Mouse (Mus musculus) T-helper 1 cell (primary cell): ENCODE data around the gene Lbhd1.

ENCODE experiments used
- in situ Hi-C: fragments of 300-600 bp; cut with MboI, MseI; formaldehyde crosslinking; loops from one replicate; pipeline ENCODE4 v1.15.1; 2025; ENCODE audit warnings: high pct_unique_total_duplicates

The Lbhd1 gene

DNA sequence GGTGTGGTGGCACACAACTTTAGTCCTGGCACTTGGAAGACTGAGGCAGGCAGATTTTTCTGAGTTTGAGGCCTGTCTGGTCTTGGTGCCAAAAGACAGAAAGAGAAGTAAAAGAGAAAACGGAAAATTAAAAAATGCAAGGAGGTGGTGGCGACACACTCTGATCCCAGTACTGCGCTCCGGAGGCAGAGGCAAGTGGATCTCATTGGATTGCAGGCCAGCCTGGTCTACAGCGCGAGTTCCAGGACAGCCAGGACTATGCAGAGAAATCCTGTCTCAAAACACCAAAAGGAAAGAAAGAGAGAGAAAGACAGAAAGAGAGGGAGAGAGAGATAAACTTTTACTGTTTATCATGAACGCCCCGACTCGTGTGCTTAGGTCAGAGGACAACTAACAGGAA is 12.7 kb upstream of the Lbhd1 start:
- in situ Hi-C loops, result loop anchor here (5.0 to 25.0 kb wide), 3 partner anchors 34 to 591 kb away; partner anchors contain the start of genes Bscl2 and Gng3

DNA sequence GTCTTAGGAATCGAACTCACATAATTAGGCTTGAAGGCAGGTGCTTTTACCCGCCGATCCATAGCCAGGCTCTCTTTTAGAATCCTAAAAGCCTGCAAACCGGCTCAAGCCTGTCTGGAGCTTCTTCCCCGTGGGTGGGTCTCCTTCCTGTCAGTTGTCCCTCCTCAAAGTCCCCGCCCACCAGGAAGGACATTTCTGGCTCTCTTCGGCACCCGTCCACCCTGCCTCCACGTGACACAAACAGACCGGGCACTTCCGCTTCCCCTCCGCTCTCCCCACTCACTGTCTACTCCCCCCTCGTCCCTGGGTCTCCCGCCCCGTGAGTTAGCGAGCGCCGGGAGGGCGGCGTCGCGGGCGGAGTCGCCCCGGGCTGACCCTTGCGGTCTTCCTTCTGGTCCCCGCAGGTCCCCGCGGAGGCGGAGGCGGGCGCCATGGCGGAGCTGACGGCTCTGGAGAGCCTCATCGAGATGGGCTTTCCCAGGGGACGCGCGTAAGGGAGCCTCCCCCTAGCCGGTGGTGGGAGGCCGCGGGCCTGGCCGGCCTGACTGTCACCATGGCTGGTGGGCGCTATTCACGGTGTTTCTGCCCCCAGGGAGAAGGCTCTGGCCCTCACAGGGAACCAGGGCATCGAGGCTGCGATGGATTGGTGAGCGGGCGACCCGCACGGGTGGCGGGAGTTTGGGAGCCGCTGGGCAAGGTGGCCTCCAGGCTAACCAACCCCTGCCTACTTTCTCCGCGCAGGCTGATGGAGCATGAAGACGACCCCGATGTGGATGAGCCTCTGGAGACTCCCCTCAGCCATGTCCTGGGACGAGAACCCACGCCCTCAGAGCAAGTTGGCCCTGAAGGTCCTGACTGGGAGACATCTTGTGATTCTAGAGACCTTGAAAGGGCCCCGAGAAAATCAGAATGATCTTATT is 12.0 kb upstream of the Lbhd1 start, which contains the start of gene Ubxn1:
Gene Ubxn1, plus strand, starts transcription at position 230 of the 920 bp plus-strand sequence.
- in situ Hi-C loops, result loop anchor here (5.0 to 25.0 kb wide), 3 partner anchors 34 to 591 kb away; partner anchors contain the start of genes Bscl2 and Gng3

DNA sequence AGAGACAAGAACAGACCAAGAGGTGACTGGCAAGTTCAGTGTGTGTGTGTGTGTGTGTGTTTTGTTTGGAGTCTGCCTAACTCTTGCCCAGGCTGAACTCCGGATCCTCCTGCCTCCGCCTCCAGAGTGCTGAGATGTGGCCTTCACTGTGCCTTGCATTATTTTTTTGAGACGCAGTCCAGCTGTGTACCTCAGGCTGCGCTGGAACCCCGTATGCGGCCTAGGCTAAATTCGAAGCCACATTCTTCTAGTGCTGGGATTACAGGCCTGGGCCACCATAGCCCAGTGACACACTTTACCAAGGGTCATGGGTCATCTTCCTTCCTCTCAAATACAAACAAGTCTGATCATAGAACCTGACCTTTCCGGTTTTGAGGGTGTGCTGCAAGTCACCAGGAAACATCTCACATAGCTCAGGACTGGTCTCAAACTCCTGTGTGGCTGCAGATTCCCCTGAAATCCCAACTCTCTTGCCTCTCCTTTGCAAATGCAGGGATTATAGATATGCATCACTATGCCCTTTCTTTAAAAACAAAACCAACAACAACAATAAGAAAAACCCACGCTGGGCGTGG is 11.2 kb upstream of the Lbhd1 start:
- in situ Hi-C loops, result loop anchor here (5.0 to 25.0 kb wide), 3 partner anchors 35 to 590 kb away; partner anchors contain the start of genes Bscl2 and Gng3

DNA sequence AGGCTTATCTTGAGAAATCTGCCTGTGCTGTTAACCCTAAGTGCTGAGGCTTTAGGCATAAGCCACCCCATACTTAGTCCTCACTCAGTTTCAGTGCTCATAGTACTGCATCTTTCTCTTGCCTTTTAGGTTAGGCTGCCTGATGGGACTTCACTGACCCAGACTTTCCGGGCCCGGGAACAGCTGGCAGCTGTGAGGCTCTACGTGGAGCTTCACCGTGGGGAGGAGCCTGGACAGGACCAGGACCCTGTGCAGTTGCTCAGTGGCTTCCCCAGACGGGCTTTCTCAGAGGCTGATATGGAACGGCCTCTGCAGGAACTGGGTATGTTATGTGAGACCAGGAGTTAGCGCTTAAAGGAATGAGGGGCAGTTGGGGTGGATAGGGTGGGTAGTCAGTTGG is 8.5 kb upstream of the Lbhd1 start:
- in situ Hi-C loops, result no loop called here

DNA sequence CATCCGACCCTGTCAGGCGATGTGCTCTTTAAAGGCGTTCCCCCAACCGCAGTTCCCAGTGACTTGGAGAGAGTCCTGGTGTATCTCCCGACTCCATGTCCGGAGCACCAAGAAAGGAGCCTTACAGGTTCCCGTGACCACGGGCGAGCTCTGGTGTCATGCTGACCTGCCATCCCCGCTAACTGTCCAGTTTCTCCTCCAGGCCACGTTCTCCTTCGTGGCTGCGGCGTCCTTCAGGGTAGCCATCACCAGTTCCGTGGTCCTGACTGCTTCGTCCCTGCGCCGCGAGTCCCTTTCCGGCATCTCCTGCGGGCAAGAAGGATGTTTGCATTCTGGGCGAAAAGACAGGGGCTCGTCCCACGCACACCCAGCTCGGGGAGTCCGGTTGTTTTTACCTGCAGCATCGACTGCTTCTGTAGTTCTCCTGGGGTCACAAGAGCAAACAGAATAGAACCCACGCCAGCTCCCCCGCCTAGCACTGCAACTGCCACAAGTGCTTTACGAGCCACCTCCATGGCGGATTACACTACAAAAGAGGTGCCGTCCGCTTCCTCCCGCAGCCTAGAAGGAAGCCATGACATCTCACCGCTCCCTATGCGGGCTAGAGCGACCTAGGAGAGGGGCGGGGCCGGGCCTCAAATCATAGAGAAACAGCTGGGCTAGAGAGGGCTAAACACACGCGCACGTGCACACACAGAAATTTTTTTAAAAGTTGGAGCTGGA is 3.1 kb upstream of the Lbhd1 start, which contains the start of gene Uqcc3:
Gene Uqcc3, minus strand, starts transcription at position 613 of the 723 bp plus-strand sequence.
- in situ Hi-C loops, result no loop called here

DNA sequence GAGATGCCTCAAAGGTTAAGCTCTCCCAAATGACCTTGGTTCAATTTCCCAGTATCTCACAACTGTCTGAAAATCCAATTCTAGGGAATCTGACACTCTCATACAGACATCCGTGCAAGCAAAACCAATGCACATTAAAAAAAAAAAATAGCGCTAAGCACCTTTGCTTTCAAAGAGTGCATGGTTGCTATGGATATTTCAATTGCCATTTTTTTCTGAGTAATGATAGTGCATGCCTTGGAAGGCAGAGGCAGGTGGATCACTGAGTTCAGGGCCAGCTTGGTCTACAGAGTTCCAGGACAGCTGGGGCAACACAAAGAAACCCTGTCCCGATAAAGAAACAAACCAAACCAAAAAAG is 2.5 kb upstream of the Lbhd1 start:
- in situ Hi-C loops, result no loop called here

DNA sequence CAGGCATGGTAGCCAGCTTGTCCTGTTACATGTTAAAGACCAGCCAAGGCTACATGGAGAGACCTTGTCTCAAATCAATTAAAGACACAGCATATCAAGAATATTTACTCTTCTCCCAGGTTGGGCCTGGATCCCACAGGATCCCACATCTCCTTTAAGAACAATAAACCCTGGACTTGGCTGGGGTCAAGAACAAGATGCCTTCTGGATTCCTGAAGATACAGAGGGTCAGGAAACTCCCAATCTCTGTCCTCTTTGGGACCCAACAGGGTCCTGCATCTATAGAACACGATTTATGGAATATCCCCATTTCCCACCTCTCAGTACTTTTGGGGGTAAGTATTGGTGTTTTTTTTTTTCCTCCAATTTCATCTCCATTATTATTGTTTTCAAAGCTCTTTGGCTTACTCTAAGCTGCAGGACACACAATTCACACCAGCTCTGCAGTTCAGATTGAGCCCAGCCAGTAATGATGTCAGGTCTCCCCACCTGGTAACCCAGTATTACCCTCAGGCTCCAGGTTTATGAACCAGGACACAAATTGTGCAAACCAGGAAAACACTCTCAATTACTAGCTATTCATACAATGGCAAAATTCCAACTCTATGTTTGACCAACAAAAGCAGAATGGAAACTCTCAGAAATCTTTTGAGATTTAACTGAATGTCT is 3.5 kb downstream of the Lbhd1 start:
- in situ Hi-C loops, result no loop called here

DNA sequence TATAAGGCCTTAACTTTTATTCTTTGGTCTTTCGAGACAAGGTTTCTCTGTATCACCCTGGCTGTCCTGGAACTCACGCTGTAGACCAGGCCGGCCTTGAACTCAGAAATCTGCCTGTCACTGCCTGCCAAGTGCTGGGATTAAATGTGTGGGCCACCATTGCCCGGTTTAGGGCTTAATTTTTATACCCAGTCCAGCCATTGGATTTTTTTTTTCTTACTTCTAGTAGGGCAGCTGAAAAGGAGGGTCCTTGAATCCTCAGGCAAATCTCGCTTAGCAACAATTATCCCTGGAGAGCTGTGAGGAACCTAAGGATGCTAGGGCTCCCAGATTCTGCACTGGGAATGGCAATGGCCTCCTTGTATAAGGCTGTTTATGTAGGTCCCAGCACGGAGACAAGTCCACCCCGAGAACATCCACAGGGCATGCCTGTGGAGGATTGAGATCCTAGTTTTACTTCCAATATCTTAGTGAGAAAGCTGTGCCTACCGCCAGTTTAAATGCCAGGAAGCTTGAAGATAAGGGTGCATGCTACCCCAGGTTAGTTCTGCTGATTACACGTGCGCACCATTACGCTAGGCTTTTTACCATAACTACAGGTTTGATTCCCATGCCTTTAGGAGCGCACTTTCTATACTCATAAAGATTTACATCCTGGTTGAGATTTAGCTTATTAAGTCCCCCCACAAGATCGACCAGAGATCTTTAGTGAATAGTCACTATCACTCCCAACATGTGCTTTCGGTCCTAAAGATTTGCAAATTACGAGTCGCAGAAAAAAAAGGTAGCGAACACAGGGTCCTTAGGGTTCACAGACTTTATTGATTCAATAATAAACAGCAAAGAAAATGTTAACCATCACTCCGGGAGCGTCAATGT is 4.3 kb downstream of the Lbhd1 start:
- in situ Hi-C loops, result no loop called here

DNA sequence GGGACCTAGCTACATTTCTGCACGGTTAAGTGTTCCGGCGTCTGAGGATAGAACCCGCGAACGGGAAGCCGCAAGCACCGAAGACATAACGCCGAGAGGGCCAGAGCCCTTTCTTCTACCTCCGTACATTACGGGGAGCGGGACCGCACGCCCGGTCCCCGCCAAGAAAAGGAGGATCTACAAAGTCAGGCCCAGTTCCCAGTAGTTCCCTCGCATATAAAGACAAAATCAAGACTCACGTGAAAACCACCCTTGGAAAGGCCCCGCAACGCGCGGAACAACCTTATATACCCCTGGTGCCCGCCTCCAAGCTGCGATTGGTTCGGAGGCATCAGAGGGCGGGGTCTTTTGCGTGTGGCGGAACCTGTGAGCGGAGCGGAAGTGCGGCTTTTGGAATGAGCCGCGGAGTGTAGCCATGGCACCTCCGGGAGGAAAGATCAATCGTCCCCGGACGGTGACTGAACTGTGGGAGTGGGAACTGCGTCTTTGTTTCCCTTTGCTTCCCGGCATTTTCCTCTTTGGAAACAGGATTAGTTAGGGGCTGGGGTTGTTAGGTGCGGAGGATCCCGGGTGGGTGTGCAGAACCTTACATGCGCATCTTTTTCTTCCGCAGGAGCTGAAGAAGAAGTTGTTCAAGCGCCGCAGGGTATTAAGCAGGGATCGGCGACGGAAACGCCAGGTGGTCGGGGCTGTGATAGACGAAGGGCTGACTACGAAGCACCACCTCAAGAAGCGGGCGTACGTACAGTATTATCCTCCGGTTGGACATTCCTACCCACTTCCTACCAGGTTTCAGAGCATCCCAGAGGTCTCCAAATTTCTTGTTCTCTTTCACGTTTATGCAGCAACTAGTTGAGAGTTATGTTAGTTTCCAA is 5.2 kb downstream of the Lbhd1 start, which contains the start of the genes 1810009A15Rik and Gm49416:
Gene 1810009A15Rik, plus strand, starts transcription at position 343 of the 875 bp plus-strand sequence.
Gene Gm49416, plus strand, starts transcription at position 416 of the 875 bp plus-strand sequence.
- in situ Hi-C loops, result no loop called here

DNA sequence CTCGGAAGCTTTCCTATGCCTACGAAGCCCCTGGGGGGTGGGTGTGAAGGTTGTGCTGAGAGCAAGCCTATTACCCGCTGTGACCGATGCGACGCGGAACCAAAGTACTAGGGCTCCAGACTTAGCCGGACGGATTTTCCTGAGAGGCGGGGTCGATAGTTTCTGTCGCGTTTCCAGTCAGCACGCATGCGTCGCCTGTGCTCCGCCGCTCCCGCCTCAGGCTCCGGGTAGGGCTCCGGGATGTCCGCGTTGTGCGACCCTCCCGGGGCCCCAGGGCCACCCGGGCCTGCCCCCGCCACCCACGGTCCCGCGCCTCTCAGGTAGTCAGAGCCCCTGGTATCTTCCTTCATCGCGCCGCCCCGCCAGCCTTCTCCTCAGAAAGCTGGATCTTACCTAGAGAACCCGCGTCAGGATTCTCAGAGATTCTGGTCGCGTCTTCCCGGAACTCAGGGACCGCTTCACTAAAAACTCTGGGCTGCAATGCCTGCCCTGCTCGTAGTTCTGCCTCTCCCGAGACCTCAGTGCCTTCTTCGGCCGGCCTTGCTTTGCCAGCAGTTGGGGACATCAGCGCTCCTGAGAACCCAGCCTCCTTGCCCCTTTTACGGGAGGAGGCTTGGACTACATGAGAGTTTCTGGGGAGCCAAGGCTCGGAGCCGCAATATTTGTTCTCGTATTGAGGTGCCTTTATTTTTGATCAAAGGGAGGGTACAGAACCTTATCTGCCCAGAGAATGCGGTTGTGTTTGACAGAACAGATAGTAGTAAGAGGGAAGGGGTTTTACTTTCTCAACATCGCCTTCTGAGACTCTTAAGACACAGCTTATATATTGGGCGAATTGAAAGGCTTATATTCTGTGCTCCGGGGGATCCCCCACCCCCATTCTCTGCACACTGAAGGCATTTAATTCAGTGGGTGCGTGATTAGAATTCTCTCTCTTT is 9.6 kb downstream of the Lbhd1 start, which contains the start of gene Ints5:
Gene Ints5, plus strand, starts transcription at position 177 of the 938 bp plus-strand sequence.
- in situ Hi-C loops, result loop anchor here (5.0 kb wide), 1 partner anchor 54 kb away; no protein-coding TSS in a partner anchor

DNA sequence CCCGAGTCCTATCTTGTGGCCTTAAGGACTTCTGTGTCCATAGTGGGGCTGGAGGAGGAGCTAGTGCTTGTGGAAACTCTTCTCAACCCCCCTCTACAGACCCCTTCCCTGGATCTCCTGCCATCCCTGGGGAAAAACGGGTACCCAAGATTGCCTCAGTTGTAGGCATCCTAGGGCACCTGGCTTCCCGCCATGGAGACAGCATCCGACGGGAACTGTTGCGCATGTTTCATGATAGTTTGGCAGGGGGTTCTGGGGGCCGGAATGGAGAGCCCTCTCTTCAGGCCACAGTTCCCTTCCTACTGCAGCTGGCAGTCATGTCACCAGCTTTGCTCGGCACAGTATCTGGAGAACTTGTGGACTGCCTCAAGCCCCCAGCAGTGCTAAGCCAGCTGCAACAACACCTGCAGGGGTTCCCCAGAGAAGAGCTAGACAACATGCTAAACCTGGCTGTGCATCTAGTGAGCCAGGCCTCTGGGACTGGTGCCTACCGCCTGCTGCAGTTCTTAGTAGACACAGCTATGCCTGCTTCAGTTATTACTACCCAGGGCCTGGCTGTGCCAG is 11.9 kb downstream of the Lbhd1 start:
- in situ Hi-C loops, result loop anchor here (5.0 kb wide), 2 partner anchors 78 to 168 kb away; partner anchors contain the start of gene Ttc9c

DNA sequence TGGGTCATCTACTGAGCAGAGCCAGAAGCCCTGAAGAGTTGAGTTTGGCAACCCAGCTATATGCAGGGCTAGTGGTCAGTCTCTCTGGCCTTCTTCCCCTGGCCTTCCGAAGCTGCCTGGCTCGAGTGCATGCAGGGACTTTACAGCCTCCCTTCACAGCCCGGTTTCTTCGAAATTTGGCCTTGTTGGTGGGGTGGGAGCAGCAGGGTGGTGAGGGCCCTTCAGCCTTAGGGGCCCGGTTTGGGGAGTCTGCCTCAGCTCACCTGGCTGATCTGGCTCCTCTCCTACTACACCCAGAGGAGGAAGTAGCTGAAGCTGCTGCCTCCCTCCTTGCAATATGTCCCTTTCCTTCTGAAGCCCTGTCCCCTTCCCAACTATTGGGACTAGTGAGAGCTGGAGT is 12.7 kb downstream of the Lbhd1 start:
- in situ Hi-C loops, result loop anchor here (5.0 kb wide), 2 partner anchors 79 to 169 kb away; partner anchors contain the start of gene Ttc9c

DNA sequence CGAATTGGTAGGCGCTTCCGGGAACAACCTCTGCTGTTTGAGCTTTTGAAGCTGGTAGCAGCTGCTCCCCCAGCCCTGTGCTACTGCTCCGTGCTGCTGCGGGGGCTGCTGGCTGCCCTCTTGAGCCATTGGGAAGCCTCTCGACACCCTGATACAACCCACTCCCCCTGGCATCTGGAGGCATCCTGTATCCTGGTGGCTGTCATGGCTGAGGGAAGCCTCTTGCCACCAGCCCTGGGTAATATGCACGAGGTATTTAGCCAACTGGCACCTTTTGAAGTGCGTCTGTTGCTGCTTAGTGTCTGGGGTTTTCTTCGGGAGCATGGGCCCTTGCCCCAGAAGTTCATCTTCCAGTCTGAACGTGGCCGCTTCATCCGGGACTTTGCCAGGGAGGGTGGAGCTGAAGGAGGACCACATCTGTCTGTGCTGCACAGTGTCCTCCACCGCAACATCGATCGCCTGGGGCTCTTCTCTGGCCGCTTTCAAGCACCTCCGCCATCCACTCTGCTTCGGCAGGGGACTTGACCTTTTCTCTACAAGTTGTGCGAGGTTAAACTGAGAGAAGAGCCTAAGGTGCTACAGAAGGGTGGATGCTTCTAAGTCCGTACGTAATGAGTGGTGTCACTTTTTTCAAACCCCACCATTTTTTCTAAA is 13.8 kb downstream of the Lbhd1 start:
- in situ Hi-C loops, result loop anchor here (5.0 kb wide), 2 partner anchors 80 to 170 kb away; partner anchors contain the start of gene Ttc9c

DNA sequence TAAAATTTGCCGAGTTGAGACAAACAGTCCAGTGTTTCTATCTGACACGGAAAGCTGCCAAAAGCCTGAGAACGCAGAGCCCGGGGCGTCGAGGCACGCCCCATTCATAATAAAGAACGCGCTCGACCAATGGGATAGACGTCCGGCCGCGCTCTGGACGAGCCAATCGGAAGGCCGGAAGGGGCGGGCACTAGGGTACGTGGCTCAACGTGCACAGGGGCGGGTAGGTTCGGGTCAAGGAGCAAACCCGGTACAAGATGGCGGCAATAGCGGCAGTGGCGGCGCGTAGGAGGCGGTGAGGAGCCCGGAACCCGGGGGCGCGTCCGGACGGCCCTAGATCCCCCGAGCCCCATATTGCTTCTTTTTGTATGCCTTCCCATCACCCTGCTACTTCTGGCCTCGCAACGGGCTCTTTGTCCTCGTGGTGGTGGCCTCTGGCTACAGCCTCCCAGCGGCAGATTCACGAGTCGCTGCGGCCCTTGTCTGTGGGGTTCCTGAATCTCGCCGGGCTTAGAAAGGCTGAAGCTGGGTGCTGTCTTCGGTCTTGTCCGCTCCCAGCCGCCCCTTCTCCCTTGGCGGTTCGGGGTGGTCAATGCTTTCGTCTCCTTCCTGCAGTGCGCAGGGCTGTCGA is 14.4 kb downstream of the Lbhd1 start, which contains the start of gene Ganab:
Gene Ganab, plus strand, starts transcription at position 207 of the 631 bp plus-strand sequence.
- in situ Hi-C loops, result loop anchor here (5.0 kb wide), 2 partner anchors 81 to 171 kb away; partner anchors contain the start of gene Ttc9c

DNA sequence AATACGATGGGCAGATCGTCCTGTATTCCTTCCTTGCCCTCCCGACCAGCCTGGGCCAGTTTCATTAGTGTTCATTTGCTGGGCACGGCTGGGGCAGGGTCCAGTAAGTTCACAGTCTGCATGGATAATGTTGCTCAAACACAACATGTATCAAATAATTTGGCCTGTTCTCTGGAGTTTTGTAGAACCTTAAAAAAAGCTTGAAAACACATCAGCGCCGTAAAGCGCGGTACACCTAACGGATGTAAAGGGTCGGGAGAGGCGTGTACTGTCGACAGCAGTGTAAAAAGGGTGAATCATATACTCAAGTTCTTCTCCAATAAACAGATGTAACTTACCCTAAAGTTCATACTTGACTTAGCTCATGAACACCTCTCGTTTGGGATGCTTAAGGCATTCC is 15.0 kb downstream of the Lbhd1 start:
- in situ Hi-C loops, result loop anchor here (5.0 kb wide), 2 partner anchors 81 to 171 kb away; partner anchors contain the start of gene Ttc9c

DNA sequence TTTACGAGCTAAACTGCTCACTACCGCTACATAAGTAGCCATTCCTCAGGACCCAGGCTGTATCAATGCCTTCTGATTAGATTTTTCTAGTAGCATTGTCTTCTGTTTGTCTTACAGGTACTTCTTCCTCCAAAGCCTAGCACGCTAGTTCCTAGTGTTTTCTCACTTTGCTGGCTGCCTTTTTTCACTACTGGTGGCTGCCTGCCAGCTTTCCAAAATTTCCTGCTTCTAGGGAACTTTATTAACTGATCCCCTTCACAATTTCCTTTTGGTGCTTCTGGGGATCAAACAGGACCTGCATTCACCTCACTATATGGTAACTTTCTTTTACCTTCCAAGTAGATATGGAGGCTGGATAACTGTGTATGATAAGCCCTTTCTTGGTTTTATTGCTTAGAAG is 15.5 kb downstream of the Lbhd1 start:
- in situ Hi-C loops, result loop anchor here (5.0 kb wide), 2 partner anchors 82 to 172 kb away; partner anchors contain the start of gene Ttc9c
